22 mouse cellular contexts compared by ENCODE assay signal in the genomic region with DNA sequence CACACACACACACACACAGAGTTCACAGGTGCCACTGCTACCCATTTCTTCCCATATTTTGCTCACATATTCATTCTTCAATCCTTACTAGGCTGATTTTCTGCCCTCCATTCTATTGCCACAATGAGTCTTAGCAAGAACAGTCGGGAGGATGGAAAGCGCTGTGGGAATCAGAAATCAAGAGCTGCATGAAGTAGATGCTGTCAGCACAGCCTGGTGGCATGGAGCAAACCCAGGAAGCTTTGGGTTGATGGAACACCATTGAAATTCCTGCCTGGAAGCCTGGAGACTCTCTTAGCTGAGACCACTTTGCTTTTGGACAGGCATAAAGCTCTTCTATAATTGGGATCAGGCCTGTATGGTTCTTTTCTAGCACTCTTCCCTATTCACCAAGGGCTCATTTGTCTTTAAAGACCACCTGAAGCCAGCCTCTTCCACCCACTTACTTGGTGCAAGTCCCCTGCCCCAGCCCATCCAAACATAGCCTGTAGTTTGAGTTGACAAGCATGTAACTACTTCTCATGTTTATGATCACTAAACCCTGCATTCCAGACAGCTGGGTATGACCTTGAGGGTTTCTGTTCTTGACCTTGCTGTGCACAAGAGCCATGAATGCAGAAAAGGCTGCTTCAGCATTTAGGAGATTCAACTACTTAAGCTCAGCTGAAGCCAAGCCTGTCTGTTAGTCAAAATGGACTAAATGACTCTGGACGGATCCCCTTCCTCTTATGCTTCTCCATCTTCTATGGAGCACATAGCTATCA.
A peak's percentile ranks its signal among the peaks of the same experiment; 100 is the strongest.
DNase-seq lines count a peak whose midpoint lies in the region; ATAC-seq lines count a peak whose summit lies in the region.
"Had no signal": no experiment of that assay in that cellular context is flagged by ENCODE, and none has a peak within 500 bp of the region (broad histone marks: within the 10 kb centered on the region; RNA-seq: fewer than 3 reads in every experiment).

No protein-coding gene starts in this region.

- peak; percentile 89 for ATAC-seq in heart, embryonic 14.5 days (ENCODE audit: insufficient number of reproducible peaks, insufficient read depth, low FRiP score, low read depth)
- ATAC-seq: intestine, postnatal 0 days had no signal

- no peaks in the 10 kb centered on the region for H3K27me3 ChIP-seq in heart, embryonic 14.5 days (ENCODE audit: control insufficient read depth, insufficient read depth, low read length)
- H3K27me3 ChIP-seq: embryonic facial prominence, embryonic 12.5 days; forebrain, embryonic 12.5 days had no signal

- peak; percentile 14 for DNase-seq in adrenal gland, postnatal 14 days
- DNase-seq in adrenal gland, postnatal 25 days: no peak
- DNase-seq in ovary, adult 18-20 months (ENCODE audit: low spot score): peak; percentile 29
- no peak for DNase-seq in ovary, postnatal 14 days (ENCODE audit: low spot score)
- no peak for DNase-seq in testis, postnatal 10 days (ENCODE audit: low spot score)
- DNase-seq in thymus, postnatal 36 days: no peak
- no peak for DNase-seq in right cerebral cortex, adult 2 months (ENCODE audit: low spot score in 2 of 2)
- DNase-seq: cerebellum, adult 18-20 months; cerebellum, postnatal 14 days; gastrocnemius, adult 2 months; kidney, postnatal 4 days; lung, embryonic 14.5 days; midbrain, embryonic 14.5 days; retina, postnatal 1 day; thymus, postnatal 4 days had no signal

- no peak overlapping the region for H3K4me2 ChIP-seq in heart, embryonic 14.5 days (ENCODE audit: low read length)
- H3K4me2 ChIP-seq: embryonic facial prominence, embryonic 12.5 days; forebrain, embryonic 12.5 days; lung, embryonic 14.5 days had no signal

- H3K9ac ChIP-seq in heart, embryonic 14.5 days (ENCODE audit: low read length): no peak overlapping the region
- H3K9ac ChIP-seq: embryonic facial prominence, embryonic 12.5 days; forebrain, embryonic 12.5 days; liver, embryonic 14.5 days; lung, embryonic 14.5 days had no signal

- H3K9me3 ChIP-seq in heart, embryonic 14.5 days (ENCODE audit: control insufficient read depth, low read length): no peaks in the 10 kb centered on the region
- H3K9me3 ChIP-seq: embryonic facial prominence, embryonic 12.5 days; forebrain, embryonic 12.5 days had no signal

- H3K27ac ChIP-seq in heart, embryonic 14.5 days (replicated peaks in 1 of 2; ENCODE audit: control insufficient read depth in 1 of 2, insufficient read depth in 1 of 2, low read depth in 2 of 2, low read length in 2 of 2): peak overlapping the region; percentile 91 to 95
- H3K27ac ChIP-seq: embryonic facial prominence, embryonic 12.5 days; forebrain, embryonic 12.5 days; gastrocnemius, adult 2 months; left cerebral cortex, adult 2 months; liver, embryonic 14.5 days had no signal

- H3K36me3 ChIP-seq in heart, embryonic 14.5 days (ENCODE audit: control insufficient read depth, insufficient read depth, low read length): no peaks in the 10 kb centered on the region
- H3K36me3 ChIP-seq: embryonic facial prominence, embryonic 12.5 days; forebrain, embryonic 12.5 days had no signal

- peaks cover 18 to 31% of the 10 kb centered on the region in 2 experiments for H3K4me1 ChIP-seq in heart, embryonic 14.5 days (ENCODE audit: control insufficient read depth in 2 of 2, insufficient read depth in 2 of 2, low read length in 2 of 2)
- H3K4me1 ChIP-seq: forebrain, embryonic 12.5 days had no signal

- 42% methylated on average over 3 of the region's 3 CpGs for WGBS in heart, embryonic 14.5 days

- no peak overlapping the region for H3K4me3 ChIP-seq in heart, embryonic 14.5 days (ENCODE audit: control insufficient read depth in 1 of 2, insufficient read depth in 1 of 2, low read depth in 1 of 2, low read length in 2 of 2)
- H3K4me3 ChIP-seq: embryonic facial prominence, embryonic 12.5 days; erythroblast, embryonic 14.5 days; forebrain, embryonic 12.5 days; gastrocnemius, adult 2 months; left cerebral cortex, adult 2 months had no signal

Comparison
In these comparisons a context has a peak if more than half of its experiments do, and no peak if none do; other contexts are left out.
1. DNase-seq: peak in adrenal gland, postnatal 14 days (single experiment) and ovary, adult 18-20 months (single experiment); none in adrenal gland, postnatal 25 days (single experiment), ovary, postnatal 14 days (single experiment), testis, postnatal 10 days (single experiment), thymus, postnatal 36 days (0 of 2) and right cerebral cortex, adult 2 months (0 of 2).